Mouse (Mus musculus): Measurements from ENCODE around the gene Gm3043.
"Not testable (repeated sequence)": the region's sequence is repeated elsewhere in the genome, so short reads cannot be mapped to it uniquely, and the experiment has no call there.

Gene Gm3043

GRCm38 (mm10) chr14:3688483-3688882 is at the start of gene Gm3043:
Gene Gm3043 (plus strand): TSS chr14:3688783.
- DNase-seq: not testable (repeated sequence)

DNA sequence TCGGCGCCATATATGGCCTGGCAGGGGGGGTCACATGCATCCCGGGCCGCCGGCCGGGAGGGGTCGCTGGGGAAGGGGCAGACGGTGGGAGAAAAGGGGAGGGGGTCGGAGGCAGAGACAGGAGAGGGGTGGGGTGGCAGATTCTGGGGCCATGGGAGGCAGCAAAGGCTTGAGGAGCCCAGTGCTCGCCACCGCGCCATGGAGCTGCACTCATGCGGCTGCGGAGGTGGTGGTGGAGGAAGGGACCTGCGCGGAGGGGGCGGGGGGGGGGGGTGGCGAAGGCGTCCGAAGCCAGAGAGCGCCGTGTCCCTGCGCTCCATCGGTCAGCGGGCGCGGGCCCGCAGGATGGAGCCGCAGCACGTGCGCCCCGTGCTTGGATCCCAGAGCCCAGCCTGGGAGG is 36.9 kb upstream of the Gm3043 start, which contains the start of gene Gm3020:
Gm3020 (plus strand) TSS at position 301 of the 400 bp plus-strand sequence.
- not testable (repeated sequence) for DNase-seq
